Mouse (Mus musculus) frontal cortex, adult (tissue): ENCODE measurements around the gene Ncam1.
A peak's percentile ranks its signal among the peaks of the same experiment; 100 is the strongest.

Experiments
- ATAC-seq: cut with Nextera tagmentation; 2 replicates; pipeline ENCODE4 v1.9.2; 2017; ENCODE audit warnings: mild to moderate bottlenecking, moderate library complexity, mixed read lengths; ENCODE audit not compliant: low TSS enrichment

Gene Ncam1

DNA sequence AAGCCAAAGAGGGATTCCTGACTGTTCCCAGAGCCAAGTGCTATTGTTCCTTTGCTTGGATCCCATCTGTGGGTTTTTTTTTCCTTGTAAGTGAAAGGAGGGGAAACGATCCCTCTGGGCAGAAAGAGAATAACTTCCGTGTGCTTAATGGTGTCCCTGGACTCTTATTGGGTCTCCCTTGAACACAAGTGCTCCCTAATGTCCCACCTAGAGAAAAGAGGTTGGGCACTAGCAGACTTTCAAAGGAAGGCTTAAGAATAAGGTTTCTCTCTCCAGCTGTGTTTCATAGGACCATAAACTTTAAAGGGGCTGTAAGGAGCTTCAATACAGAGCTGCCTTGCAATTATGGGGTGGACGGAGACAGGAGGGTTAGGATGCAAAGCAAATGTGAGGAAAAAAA is 119.5 kb downstream of the Ncam1 start:
- ATAC-seq: no peak

DNA sequence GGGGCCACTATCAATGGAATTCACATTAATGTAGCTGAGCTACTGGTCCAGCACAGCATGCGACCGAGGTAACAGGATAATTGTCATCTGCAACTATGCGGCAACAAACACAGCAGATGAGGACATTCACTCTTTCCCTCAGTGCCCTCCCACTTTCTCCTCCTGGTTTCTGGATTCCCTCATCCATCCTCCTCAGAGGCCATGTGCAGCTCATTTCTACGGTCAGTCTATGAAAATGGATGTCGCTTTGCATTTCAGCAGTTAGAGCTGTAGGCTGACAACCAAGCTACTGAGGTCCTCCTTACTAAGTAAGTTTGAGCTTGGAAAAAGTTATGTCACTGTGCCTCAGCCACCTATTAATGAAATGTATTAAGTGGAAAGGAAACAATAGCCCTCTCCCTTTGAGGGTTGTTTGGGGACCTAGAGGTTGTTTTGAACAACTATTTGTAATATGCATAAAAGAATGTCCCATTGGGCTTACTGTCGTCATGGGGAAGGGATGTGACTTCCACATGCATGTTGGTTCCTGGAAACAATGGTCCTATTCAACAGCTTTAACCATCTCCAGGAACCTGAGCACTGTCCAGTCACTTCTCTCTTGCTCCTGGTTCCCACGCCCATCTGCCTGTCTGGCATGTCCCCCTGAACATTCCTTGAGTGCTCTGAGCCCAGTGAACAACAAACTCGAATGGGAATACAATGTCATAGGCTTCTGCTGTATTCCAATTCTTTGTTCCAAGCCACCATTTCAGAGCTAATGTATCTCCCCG is 122.8 kb downstream of the Ncam1 start:
- ATAC-seq: no peak

DNA sequence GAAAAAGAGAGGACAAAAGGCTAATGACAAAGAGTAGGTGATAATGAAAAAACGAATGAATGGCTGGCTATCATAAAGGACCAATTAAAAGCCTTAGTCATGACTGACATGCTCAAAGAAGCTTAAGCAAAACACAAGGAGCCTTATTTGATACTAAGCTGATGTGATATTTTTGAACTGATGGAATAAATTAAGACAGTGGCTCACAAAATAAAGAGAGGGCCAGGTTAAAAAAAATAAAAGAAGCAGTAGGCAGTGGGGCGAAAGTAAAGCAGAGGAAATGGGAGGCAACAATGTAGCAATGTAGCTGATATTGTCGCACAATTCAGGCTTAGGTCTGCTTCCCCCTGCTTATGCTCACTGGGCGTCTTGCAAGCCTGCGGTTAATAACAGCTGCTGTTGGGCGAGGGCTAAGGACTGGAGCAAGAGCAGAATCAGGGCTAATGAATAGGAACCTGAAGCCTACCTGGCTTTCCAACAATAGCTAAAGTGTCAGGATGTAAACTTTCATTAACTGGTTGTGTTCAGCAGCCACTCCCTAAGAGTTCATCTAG is 126.0 kb downstream of the Ncam1 start:
- no peak for ATAC-seq

DNA sequence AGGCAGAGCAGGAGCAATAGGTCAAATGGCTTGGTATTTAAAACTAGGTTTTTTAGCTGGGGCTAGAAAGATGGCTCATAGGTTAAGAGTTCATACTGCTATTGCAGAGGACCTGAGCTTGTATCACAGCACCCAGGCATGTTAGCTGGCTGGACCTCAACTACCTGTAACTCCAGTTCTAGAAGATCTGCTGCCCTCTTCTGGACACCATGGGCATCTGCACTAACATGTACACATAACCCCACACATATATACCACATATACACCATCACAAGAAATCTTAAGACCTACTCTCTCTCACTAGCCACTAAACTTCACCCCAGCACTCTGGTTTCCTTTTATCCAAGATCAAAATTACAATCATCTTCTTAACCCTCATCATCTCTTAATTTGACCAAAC is 131.7 kb downstream of the Ncam1 start:
- no peak for ATAC-seq

DNA sequence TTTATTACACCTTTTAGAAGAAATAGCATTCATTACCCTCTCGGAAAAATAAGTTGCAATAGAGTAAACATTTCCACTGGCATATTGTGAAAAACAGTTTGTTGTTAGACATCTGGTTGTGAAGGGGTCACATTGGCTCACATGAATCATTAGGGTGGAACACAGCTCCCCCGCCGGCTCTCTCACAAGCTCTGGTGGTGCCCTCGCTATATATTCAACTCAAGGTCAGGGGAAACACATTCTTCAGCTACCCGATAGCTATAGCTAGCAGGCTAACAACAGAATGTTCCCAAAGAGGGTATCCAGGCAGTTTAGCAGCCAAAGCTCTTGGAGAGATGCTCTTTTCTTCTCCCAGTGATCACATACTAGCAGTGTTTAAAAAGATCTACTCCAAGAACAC is 133.4 kb downstream of the Ncam1 start:
- ATAC-seq: no peak

DNA sequence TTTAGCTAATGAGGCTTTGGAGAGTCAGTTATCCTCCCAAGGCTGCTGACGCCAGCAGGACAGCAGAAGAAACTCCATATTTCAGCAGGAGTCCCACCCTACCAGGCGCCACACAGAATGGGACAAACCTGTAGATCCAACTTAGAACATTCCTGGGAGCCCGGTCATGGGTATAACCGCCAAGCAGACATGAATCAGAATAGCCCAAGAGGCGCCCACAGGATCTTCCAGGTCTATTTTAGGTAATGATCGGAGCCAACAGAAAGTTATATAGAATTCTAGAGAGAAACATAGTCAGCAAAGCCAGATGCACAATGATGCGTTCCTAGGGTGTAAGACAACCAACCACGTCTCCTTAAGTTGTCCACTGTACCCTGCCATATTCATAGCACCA is 134.8 kb downstream of the Ncam1 start:
- peak; percentile 46; the same call in 1 of the 2 replicates for ATAC-seq

DNA sequence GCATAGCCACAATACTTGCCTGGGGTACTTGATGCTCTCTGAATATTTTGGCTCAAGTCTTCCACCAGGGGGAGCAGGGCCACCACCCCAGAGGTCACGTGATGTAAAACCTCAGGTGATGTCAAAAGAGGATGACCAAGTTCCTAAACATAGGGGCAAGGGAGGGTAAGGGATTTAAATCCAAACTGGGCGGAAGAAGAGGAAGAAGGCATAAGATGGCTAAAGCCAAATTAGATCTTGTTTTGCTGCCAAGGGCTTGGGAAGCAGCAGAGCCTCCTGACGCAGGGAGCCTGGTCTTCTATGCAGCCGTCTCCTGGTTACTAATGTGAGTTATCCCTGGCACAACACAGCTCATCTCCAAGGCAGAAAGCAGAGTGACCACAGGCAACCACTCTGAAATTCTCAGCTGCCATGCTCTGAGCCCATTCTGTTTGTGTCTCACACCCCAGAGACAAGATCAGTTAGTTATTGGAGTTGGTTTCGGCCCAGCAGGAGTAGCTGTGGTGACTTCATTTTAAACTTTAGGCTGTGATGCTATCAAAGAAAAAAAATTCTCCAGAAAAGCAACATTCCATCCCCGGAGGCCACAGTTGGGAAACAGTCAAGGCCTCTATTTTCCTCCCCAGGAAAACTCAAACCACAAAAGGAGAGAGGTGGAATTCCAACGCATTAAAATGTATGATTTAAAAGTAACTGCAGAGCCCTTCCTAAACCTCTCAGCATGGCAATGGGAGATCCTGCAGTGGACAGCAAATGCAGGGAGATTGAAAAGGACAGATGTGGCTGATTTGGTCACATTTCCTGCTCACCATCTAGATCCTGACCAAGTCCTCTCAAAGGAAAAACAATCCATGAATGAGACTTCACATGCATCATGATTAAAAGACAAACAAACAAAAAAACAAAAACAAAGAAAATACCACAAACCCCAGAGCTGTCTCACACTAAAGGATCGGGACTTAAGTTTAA is 135.5 kb downstream of the Ncam1 start:
- ATAC-seq: no peak

DNA sequence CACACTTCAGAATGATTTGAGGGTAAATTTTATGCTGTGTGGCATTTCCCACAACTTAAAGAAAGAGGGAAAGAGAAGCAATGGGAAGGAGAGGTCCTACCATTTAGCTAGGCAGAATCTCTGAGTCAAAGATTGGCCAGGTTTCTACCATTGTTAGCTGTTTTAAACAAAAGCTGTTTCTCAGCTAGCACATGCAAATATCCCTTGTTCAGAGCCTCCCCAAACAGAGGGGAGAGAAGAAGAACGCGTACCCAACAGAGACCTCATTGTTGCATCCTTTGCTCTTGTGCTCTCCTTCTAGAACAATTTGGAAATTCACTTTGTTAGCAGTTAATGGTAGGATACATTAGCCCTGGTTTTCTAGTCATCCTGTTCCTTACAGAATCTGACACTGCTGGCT is 137.2 kb downstream of the Ncam1 start:
- ATAC-seq: no peak

DNA sequence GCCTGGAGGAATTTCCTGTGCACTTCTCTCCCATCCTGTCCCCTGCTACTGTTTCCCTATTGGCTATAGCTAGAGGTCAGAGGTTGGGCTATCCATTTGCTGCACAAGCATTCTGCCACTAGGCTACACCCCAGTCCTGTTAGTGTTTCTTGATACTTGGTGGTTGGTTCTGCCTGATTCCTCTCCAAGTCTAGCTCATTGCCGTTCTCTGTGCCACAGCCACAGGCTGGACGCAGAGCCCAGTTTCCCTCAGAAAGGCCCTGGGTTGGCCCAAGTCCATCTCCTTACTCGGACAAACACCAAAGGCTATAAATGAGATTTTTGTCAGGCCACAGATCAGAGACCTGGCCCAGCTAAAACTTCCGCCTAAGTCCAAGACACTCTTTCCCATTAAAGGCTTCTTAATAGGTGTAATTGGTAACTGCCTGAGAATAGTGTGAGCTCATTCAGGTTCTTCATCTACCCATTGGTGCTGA is 140.3 kb downstream of the Ncam1 start:
- ATAC-seq: peak; percentile 35; the same call in 1 of the 2 replicates

DNA sequence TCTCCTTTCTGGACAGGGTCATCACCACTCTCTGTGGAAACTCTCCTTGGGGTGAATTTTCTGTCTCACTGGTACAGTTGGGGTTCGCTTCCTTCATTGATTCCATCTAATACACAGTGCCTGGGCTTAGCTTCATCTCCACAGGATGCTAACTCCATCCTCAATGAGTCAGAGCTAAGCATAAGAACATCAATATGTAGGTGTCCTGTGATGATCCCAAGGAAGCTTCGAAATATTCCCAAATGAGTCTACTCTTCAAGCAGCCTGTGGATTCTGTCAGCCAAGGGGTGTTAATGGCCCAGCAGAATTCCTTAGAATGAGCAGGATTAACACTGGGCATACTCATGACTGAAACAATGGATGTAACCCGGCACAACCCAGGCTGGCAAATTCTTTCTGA is 144.3 kb downstream of the Ncam1 start:
- ATAC-seq: peak; percentile 58

DNA sequence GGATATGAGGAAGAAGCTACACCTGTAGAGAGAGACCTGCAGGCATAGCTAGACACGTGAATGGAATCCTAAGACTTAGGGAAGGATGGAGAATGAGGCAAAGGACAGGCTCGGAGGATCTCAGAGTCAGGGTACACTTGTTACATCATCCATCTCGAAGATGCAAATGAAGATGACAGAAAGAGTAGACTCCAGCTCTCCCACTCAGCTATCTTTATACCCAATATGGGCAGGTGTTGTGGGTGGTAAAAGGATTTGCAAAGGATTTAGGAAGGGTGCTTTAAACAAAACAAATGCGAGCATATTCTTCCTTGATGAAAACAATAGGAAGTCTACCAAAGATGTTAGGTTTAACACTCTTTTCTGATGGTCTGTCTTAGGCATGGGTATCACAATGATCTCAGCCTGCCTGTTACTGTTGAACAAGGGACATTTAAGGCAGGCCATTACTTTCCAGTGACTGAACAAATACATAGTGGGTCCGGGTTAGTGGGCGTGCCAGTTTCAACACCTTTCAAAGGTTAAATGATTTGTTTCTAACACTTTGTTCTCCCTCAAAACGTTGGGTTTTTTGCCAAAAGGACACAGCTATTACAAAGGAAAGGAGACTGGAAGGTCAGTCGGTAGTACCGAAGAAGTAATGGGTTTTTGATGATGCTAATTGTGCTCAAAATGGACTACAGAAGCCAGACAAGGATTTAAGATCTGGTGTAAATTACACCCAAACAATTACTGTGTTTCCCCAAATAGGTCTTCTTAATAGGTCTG is 145.1 kb downstream of the Ncam1 start:
- ATAC-seq: peak; percentile 64

DNA sequence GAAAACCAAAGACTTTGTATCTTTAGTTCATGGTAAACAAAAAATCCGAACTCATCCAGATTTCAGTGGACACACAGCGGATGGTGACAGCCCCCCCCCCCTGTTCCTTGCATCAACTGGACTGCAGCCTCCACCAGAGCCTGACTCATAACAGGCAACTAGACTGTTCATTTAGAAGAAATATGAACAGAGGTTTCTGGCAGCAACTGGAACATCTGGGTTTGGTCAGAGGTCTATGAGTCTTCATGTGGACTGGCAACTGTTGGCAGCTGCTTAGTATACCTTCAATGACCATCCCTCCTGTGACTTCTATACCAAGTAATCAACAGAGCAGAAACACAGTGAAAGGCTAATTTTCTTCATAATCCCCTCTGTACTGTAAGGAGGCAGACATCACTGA is 154.4 kb downstream of the Ncam1 start:
- no peak for ATAC-seq

DNA sequence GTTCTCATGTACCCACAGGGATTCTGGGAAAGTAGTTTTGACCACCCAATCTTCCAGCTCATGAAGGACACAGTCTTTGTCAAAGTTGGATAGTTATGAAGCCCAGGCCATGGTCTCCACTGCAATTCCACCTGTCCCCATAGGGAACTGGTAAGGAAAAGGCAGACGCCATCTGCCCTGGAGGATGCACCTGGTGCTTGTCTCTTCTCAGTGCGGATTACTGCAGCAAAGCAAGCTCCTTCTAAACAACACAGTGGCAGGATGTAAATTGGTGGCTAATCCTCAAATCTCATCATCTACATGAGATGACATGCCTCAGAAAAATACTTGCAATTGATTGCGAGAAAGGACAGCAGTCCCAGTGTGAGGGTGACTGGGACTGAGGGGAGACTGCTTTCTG is 158.0 kb downstream of the Ncam1 start:
- no peak for ATAC-seq

DNA sequence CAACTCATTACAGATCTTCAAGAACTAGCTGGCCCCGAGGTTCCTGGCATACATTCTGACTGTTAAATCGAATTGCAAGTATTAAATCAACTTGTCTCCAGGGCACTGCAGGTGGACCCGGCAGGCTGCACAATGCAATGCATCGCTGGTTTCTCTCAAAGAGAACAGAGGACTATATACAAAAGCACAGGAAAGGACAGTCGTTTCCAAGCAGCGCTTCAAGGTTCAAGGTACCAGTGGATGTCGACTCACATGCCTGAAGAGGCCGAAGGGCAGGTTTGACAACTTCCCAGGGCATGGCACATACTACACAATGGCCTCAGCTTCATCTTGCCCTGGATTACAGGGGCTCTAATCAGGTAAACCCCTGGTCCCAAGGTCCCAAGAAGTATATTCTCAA is 158.6 kb downstream of the Ncam1 start:
- ATAC-seq: no peak

DNA sequence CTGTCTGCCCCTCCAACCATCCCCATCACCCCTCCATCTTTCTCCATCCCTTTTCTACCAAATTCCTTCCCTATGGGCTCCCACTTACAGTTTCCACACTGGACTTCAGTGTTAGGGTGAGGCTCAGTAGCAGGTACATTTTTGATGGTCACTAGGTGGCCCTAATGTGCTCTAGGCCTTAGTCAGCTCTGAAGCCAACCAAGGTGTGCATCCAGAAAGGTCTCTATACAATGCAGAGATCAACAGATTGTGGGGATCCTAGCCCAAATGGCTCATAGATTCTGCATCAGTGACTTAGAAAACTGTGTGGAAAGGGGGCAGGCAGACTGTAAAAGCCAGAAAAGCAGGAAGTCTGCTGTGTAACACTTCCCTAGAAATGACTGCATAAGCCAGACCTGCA is 160.8 kb downstream of the Ncam1 start:
- no peak for ATAC-seq

DNA sequence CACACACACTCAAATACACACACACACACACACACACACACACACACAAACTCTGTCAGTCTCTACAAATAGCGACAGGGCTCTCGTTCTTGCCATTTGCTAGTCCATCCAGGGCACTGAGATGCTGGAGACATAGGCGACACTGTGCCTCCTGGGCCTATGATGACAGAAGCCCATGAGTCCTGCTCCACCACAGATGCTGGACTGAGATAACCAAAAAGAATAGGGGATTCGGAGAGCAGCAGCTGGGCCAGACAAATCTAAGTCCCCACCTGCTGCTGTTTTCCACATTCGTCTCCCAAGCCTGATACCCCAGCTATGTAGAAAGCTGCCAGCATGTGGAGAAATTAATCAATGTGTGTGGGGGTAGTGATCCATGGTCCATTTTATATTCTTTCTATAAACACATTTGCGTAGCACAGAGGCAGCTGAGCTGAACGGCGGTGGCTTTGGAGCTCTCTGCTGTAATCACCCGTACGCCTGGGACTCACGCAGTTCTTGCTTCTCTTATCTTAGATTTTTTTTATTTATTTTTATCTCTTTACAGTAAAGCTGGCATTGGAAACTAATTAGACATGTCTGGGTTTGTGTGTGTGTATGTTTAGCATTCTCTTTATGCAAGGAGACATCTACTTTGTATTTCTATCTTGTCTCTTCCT is 162.9 kb downstream of the Ncam1 start:
- ATAC-seq: no peak

DNA sequence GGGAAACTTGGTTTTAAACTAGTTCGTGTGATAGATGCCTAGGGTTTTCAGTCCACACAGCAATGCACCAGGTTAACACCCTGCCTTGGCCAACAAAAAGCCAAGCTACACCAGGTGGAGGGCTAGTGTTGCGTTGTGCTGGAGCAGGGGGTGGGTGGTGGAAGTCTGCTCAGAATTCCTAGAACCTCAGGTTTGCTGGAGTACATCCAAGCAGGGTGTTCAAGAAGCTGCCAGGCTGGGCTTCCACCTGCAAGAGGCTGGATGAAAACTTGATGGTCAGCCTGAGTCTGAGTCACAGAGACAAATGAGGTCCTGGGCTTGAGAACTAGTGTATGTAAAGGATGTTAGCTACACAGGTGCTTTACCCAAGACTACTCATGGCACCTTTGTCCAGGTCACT is 166.1 kb downstream of the Ncam1 start:
- no peak for ATAC-seq

DNA sequence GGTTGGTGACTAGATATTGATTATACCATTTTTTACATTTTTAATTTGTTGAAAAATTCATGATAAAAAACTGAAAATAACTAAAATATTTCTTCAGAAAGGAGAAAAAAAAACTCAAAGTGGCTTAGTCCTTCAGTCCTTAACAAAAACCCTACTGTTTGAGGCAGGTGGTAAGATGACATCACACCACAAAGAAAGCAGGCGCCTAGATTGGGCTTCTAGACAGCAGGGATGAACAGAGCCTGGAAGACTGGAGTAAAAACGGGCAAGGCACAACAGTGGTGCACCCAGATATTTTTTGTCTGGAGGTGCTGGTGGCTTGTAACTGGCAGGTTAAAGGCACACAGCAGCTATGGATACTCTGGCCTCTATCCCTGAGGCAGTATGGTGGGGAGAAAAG is 168.4 kb downstream of the Ncam1 start:
- ATAC-seq: no peak

DNA sequence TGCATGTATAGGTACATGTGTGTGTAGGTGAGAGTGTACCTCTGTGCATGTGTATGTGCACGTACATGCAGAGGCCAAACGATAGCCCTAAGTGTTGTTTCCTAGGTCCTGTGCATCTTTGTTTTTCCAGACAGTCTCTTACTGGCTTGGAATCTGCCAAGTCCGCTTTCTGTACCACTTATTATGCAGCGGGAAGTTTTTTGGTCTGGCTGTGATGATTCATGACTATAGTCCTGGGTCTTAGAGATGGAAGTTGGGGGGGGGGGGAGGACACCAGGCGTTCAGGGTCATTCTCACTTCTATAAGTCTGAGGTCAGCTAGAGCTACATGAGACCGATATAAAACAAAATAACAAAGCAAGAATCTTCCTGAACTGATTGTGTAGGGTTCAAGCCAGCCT is 173.8 kb downstream of the Ncam1 start:
- no peak for ATAC-seq

DNA sequence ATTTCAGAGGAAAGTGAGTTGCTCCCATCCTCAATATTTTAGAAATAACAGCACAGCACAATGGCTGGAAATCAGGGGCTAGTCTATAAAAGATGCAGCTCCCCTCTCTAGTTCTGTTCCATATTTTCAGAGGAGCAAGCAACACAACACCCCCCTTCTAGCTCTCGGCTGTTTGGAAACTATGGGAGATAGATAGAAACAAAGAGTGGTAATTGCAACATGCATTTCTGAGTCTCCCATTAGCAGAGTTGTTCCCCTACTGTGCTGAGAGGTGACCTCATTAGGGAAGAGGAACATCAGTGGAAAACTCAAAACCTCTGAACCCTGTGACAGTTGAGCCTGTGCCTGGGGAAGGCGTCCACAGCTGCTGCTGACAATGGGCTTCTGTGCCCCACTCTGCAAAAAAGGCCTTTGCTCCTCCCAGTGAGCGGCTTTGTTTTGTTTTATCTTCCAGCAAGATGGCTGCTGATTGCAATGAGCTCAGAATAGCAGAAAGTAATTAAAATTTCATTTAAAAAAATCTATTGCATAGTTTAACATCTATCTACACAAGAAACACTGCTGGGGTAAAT is 174.7 kb downstream of the Ncam1 start:
- peak; percentile 31; the same call in 1 of the 2 replicates for ATAC-seq
